Mouse (Mus musculus) mesoderm, embryonic 11.5 days (tissue): ENCODE measurements around the gene Cldn6.

Experiments used
- DNase-seq: peaks from one replicate; pipeline ENCODE4 v3.0.0-alpha.2; 2012; ENCODE audit warnings: low read depth, low spot score

The Cldn6 gene

DNA sequence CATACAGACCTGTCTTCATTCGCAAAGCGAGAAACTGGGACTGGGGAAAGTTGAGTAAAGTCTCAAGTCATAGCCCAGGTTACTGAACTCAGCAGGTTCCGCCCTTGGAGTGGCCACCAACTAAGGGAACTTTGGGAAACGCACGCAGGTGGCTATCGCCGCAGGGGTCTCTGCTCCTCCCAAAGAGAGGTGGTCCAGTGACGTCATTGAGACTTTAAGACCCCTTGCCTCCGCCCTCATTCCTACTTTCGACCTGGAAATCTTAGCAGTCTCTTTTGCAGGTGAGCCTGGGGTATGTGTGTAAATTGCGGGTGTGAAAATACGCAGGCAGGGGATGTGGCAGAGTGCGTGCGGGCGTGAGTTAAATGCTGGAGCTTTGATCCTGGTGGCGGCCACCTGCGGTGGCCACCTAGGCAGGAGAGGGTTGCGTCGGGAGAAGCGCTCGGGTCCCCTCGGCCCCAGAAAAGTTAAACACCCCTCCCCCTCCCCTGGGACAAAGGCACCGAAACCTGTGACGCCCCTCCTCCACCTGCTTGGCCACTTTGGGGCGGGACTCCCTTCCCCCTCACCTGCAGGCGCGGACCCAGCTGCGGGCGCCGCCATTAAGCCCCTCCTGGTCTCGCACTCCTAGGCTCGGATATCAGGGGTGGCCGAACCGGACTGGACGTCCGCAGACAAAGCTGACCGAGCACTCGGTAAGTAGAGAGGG, at the start of gene Cldn6:
Cldn6 (plus strand) TSS at position 123 of the 709 bp plus-strand sequence.
- DNase-seq: no peak

DNA sequence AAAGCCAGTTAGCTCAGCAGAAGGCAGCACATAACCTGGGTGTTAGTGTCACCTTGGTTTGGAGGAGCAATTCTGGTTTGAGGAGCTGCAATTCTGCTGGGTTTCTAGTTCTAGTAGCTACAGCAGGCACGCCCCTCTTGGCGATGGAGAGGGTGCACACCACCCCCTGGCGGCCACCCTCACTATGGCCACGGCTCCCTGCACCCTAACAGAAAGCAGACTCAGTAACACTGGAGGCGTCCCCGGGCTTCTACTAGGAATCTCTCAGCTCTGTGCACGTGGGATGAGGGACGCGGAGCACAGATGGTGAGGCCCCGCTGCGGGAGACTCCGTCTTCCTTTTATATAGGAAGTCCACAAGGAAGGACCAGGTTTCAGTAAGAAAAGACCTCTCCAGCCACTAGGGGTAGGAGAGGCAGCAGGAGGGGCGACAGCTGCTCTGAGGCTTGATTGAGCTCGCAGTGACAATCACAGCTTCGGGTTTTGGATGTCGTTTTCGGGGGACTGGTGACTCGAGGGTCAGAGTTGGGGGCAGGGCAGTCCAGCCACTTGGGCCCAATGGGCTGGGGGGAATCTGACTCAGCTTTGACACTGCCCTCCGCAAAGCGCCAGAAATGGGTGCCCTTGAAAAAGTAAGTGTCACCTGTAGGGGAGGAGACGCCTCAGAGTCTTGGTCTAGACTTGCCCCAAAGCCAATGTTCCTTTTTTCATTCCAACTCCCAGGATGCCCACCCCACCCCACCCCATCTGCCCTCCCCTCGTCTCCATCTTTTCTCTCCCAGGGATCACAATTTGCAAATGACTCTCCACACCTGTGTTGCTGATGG, 48.6 kb upstream of the Cldn6 start:
- DNase-seq: peak; percentile 82

DNA sequence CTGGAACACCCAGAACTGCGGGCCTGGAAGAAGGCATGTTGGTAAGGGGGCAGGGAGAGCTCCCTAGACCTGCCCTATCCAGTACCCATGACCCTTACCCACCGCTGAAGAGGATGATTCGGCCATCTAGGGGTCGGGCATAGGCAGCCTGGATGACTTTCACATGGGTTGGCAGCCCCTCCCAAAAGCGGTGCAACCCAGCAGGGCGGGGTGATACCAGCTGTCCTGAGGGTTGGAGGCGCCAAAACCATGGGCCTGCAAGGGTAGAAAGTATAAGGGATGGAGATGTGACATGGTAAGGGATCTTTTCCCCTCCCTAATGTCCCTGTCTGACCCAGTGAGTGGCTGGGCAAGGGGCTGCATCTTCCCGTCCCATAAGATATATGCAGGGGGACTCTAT, 47.8 kb upstream of the Cldn6 start:
- DNase-seq: no peak

DNA sequence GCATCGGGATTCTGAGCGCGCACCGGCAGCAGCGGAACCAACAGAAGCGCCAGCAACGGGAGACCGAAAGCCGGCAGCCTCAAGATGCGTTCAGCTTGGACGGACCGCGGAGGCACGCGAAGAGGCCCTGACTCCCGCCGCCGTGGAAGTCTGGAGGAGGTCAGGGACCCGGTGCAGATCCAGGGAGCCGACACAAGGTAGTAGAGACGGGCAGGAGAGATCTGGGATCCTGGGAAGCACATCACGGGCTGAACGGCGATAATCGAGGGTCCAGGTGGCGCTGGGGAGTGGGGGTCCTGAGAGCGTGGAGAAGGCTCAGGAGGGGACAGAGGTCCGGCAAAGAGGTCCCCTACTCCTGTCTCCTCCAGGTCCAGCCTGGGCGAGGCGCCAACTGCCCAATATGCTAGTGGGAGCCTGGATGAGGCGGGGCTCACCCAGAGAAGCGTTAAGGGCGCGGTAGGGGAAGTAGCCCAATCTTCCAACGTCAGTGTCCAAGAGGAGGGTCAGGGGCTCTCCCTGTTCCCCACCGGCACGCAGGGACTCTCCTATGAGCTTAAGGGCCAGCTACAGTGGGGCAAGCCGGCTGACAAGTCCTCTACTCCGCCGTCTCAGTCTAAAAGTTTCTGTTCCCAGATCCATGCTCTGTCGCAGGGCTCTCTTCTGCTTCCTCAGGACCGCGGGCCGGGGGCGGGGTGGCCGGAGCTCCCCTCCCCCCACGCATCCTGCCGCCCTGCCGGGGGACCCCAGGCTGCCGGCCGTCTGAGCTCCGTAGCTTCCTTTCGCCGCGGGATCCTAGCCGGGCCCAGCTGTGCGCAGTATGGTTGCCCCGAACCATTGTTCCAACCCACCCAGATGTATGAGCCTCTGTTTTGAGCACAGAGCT, 34.2 kb upstream of the Cldn6 start, which contains the start of gene Mmp25:
Mmp25 (minus strand) TSS at position 665 of the 883 bp plus-strand sequence.
- peak; percentile 30 for DNase-seq

DNA sequence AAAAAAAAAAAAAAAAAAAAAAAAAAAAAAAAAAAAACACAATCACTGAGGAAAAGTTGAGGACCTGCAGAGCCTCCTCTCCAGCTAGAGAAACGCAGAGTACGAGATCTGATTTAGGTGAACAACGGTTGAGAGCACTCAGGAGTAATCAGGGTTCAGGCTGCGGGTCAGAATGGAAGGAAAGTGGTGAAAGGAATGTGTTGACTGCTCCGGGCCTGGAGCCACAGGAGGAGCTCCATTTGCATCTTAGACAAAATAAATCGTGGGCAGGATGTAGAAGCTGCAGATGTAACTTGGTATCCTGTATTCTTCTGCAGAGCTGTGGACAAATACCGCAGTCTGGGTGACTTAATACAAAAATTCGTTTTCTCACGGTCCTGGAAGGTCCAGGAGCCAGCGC, 33.2 kb upstream of the Cldn6 start:
- DNase-seq: no peak

DNA sequence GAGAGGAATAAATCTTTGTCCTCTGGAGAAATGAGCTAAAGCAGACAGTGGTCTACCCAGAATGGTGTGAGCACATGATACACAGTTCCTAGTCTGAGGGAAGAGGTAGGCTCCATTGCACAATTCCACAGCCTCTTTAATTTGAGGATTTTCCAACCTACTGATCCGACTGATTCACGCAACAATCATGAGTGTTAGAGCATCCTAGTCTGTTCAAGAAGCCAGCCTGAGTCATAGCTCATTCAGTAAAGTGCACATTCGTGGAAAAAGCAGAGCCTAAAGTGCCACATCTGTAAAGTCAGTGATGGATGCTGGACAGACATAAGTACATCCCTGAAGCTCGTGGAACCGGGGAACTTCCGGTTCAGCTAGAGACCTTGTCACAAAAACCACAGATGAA, 27.7 kb upstream of the Cldn6 start:
- DNase-seq: no peak

DNA sequence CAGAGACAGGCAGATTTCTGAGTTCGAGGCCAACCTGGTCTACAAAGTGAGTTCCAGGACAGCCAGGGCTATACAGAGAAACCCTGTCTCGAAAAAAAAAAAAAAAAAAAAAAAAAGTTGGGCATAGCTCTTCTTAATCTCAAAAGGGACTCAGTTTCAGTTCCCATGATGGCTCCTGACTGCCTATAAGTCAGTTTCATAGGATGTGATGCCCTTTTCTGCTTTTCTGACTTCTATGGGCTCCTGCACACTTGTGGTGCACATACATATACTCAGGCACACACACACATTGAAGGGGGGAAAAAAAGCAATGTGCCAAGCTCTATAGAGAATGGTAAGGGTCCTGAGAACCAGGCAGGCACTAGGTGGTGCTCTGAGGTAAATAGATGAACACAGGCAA, 25.7 kb upstream of the Cldn6 start:
- no peak for DNase-seq

DNA sequence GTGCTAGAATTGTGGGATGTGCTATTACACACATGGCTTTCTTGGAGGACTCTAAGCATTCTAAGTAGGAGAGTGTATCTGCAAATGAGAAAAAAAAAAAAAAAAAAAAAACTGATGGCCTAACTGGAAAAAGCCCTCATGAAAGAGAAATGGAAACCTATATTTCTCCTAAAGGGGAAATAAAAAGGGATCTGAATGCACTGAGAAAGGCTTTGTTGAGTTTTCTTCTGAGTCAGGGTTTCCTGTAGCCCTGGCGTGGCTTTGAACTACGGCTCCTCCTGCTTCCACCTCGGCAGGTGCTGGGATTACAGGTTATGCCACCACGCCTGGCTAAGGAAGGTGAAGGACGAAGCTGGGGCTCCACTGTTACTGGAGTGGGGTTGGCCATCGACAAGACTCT, 25.0 kb upstream of the Cldn6 start:
- DNase-seq: no peak

DNA sequence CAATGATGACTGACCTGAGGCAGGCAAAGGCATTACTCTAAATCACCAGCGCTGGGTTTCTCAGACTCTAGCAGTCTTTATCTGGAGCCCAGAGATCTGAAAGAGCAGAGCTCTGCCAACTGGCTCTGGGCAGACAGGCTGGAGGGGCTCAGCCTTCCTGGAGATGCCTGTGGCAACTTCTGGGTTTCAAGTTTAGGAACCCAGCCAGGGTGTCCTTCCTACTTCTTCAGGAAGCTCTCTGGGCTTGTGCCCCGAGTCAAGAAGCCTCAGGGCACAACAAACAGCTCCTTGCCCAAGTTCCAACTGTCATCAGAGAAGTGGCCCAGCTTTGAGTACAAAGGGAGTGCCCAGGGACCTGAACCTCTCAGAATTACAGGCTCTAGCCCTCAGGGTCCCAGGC, 24.6 kb upstream of the Cldn6 start:
- DNase-seq: no peak

DNA sequence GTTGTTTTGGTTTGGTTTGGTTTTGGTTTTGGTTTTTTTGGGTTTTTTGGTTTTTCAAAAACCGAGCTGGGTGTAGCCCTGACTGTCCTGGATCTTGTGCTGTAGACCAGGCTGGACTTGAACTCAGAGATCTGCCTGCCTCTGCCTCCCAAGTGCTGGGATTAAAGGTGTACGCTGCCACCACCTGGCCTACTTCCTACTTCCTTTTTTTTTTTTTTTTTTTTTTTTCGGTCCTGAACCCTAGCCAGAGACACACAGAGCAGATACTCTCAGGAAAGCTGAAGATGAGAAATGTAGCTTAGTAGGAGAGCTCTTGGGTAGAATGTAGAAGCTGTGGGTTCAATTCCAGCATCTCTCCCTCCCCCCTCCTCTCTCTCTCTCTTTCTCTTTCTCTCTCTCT, 20.6 kb upstream of the Cldn6 start:
- DNase-seq: no peak

DNA sequence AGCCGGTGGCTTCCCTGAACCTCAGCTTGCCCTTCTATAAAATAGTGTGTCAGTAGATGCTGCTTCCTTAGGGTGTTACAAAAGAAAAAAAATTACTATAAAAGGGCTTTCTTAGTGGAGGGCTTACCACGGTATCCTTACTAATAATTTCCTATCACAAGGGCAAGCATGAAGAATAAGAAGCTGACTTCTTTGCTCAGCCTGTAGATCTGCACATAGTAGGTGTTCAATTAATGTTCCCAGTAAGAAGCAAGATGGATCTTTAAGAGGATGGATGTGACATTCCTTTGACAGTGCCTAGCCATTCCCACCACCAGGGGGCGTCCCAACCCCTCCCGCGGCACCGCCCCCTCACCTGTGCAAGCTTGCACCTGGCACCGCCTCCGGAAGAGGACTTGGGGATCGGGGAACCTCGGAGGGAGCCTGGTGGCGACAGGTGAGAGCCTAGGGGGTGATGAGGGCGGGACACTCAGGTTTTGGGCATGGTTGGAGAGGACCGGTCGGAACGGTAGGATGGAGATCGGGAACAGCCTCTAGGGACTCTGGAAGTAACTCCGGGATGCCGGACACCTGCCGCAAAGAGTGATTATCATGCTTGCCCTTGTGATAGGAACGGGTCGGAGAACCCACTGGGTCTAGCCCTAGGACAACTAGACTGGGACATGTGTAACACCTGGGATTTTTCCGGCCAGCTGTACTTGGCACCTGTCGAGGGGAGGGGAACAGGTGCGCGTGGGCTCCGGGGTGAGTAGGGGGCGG, 18.8 kb upstream of the Cldn6 start, which contains the start of gene Bicdl2:
Bicdl2 (plus strand) TSS at position 390 of the 759 bp plus-strand sequence.
- no peak for DNase-seq

DNA sequence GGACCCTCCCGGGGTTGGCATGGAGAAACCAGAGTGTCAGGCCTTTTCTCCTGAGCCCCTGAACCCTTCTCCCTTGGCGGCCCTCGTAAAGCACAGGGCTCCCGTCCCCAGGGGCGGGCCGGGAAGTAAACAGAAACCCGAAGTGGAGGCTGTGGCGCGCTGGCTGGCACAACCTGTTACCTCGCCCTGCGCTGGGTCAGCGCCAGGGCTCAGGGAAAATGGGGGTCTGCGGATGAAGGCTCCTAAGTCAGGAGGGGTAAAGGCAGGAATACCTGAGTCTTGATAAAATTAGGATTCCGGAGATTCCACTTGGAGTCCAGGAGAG, 18.2 kb upstream of the Cldn6 start:
- no peak for DNase-seq

DNA sequence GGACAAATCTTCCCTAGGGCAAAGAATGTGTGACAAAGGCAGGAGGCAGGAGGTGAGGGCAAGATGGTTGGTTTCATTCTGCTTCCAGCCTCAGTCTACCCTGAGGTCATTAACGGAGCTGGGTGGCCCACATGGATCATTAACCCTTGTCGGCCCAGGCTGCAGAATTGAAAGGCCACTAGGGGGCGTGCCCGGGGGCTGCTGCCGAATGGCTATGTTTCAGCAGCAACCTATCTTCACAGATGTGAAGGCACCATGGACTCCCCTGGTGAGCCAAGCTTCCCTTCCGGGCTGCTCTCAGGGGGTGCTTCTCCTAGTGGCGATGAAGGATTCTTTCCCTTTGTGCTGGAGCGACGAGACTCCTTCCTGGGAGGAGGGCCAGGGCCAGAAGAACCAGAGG, 17.5 kb upstream of the Cldn6 start:
- no peak for DNase-seq

DNA sequence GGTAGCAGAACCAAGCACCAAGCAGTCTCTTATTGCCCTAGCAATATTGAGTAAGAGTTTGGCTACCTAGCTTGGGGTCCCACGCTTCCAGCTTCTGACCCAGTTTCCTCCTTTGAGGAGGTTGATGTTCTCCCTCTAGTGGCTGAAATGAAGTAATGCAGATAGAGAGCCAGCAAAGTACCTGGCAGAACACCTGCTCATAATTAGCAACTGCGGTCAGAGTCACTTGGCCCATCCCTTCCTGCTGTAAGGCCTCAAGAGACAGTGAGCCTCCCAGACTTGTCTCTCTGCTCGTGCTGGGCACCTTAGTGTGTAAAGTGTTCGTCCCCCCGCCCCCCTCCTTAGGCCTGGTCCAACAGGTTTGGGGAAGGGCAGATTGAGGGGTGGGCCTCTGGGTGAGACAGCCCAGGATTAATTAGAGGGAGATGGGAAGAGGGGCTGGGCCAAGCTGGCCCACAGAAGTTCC, 14.5 kb upstream of the Cldn6 start:
- DNase-seq: peak; percentile 68

DNA sequence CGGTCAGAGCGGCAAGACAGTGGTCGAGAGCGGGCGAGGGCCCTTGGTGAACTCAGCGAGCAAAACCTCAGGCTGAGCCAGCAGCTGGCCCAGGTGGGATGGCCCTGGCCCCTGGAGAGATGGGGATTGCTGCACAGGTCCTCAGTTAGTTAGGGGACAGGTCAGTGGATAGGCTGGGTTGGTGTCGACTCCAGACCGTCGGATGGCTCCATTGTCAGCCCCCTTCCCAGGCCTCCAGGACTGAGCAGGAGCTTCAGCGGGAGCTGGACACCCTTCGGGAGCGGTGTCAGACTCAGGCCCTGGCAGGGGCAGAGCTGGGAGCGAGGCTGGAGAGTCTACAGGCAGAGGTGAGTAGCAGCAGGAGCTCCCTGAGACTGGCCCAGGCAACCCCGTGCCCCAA, 13.5 kb upstream of the Cldn6 start:
- DNase-seq: no peak

DNA sequence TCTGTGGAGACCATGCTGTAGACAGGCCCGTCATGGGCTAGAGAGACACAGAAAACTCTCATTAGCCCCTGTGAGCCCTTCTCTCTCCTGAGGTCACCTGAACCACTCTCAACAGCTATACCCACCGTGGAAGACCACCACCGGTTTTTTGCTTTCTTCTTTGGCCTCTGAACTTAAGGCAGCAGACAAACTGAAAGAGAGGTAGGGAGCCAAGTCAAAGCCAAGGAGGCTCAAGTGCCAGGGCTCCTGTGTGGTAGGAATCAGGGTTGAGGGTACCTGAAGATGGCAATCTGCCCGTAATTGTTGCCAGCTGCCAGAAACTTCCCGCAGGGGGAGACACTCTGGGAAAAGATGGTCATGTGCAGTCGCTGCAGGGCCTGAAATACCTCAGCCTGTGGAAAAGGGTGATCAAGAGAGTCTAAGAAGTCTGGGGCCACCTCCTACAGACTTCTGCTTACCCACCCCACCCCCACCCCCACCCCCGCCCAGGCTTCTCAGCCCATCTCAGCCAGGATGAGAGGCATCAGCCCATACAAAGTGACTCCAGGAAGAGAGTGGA, 8.5 kb upstream of the Cldn6 start:
- no peak for DNase-seq

DNA sequence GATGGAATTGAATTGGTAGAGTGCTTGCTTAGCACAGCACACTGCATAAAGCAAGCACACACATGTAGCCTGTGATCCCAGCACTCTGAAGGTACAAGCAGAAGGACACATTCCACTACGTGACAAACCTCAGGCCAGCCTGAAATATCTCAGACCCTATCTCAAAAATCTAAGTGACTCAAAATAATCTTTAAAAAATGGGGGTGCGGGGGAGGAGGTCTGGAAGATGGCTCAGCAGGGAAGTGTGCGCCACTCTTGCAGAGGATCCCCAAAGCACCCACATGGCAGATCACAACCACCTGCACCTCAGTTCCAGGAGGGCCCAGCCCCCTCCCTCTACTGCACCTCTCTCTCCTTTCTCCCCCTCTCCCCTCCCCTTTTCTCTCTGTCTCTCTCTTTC, 7.5 kb upstream of the Cldn6 start:
- DNase-seq: no peak

DNA sequence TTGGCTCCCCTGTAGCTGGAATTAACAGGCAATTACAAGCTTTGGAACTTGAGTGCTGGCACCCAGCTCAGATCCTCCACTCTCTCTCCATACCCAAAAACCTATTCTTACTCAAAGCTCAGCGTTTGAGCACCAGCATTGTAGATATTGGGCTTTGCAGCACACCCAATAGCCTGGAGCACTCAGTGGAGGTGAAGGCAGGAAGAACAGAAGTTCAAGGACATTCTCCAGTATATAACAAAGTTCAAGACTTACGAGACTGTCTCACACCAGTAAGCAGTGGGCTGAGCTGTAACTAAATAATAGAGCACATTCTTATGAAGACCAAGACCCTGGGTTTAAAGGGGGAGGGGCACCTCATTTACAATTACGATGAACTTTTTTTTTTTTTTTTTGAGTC, 6.3 kb upstream of the Cldn6 start:
- no peak for DNase-seq

DNA sequence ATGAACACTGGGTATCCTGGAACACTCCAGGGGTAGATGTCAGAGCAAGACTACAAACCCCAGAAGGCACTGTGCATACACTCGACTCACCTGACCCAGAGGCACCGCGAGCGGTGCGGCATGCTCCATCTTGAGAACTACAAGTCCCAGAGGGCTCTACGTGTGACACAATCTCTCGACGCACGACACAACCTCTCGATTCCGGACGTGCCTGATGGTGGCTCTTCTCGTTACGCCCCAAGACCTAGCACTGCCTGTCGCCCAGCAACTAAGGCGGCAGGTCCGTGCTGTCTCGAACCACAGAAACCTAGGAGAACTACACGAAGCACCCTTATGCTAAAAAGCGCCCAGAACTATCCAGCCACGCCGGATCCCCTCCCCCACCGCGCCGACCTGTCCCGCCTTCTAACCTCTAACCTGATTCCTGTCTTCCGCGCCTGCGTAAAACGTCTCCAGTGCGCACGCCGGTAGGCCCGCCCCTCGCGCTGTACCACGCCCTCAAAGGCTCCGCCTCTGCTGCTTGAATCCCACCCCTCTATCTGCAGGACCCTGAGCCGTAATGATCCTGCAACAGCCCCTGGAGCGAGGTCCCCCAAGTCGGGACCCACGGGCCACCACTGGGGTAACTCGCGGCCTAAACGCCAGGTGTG, 5.5 kb upstream of the Cldn6 start, which contains the start of the genes Hcfc1r1 and Thoc6:
Hcfc1r1 (plus strand) TSS at position 173 of the 650 bp plus-strand sequence.
Thoc6 (minus strand) TSS at position 459 of the 650 bp plus-strand sequence.
- peak; percentile 94 for DNase-seq

DNA sequence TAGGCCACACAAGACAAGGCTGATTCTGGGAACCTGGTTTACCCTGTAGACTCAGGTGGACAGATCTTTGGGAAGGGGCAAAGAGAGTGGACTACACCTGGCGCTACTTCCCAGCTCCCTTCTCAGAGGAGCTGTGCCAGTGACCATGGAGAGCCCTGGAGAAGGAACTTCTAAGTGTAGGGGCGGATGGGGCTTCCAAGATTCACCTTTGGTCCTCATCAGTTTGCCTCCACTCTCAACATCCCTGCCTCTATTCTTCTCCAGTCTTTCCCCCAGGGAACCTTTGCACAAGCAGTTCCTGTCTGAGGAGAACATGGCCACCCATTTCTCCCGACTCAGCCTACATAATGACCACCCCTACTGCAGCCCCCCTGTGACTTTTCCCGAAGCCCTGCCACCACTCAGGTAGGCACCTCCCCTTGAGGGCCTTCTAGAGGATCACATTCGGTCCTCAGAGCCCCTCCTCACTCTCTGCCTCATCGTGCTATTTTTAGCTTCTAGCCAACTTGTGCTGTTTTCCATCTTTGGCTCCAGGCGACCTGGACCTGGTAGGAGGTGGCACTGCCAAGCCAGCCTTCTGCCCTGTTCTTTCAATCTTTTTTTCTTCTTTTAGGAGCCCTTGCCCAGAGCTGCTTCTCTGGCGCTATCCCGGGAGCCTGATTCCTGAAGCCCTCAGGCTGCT, 4.6 kb upstream of the Cldn6 start:
- DNase-seq: no peak
